Mouse (Mus musculus) liver, embryonic 11.5 days (tissue): ENCODE data around the gene Mcfd2. TPM values are rescaled to one million over a fixed set of nuclear protein-coding genes. Genes with fewer than 3 reads are reported as not detected.

Source experiments
- ATAC-seq: fragments of 200-750 bp; cut with Nextera tagmentation; replicated peaks from 2 replicates; pipeline ENCODE4 v1.8.0; 2017; ENCODE audit warnings: moderate number of reproducible peaks, mild to moderate bottlenecking, moderate TSS enrichment, moderate library complexity; ENCODE audit not compliant: low FRiP score
- DNase-seq: peaks from one replicate; pipeline ENCODE4 v3.0.0-alpha.2; 2017; ENCODE audit warnings: low spot score
- H3K27ac ChIP-seq: fragments of 300-500 bp; sonication (generic); 2 replicates; pipeline ENCODE4 v1.5.1; 2014; ENCODE audit warnings: mild to moderate bottlenecking, low read depth, low read length, control low read depth
- H3K27me3 ChIP-seq: fragments of 300-500 bp; sonication (generic); replicated peaks from 2 replicates; pipeline ENCODE4 v1.6.1; 2014; ENCODE audit warnings: low read length, mixed read lengths; ENCODE audit not compliant: control insufficient read depth, insufficient read depth
- H3K36me3 ChIP-seq: fragments of 300-500 bp; sonication (generic); 2 replicates; pipeline ENCODE4 v1.6.1; 2014; ENCODE audit warnings: mild to moderate bottlenecking, low read length, moderate library complexity, mixed read lengths; ENCODE audit not compliant: control insufficient read depth, insufficient read depth
- H3K4me1 ChIP-seq: fragments of 300-500 bp; sonication (generic); replicated peaks from 2 replicates; pipeline ENCODE4 v1.6.1; 2014; ENCODE audit warnings: low read length, mixed read lengths; ENCODE audit not compliant: control insufficient read depth, insufficient read depth
- H3K4me2 ChIP-seq: fragments of 300-500 bp; sonication (generic); 2 replicates; pipeline ENCODE4 v1.6.1; 2014; ENCODE audit warnings: mild to moderate bottlenecking, control low read depth, moderate library complexity
- H3K4me3 ChIP-seq: fragments of 300-500 bp; sonication (generic); 2 replicates; pipeline ENCODE4 v1.5.1; 2014; ENCODE audit warnings: low read depth, low read length, control low read depth
- H3K9ac ChIP-seq: fragments of 300-500 bp; sonication (generic); 2 replicates; pipeline ENCODE4 v1.6.1; 2014; ENCODE audit warnings: low read depth, low read length, control low read depth
- H3K9me3 ChIP-seq: fragments of 300-500 bp; sonication (generic); 2 replicates; pipeline ENCODE4 v1.6.1; 2016; ENCODE audit warnings: low read length, inconsistent platforms, mixed read lengths; ENCODE audit not compliant: control insufficient read depth
- whole genome bisulfite sequencing: fragments of 180-500 bp; shearing (Covaris S2); extraction: QIAGEN DNeasy Blood & Tissue Kit; methylation state at CpG from one replicate; pipeline ENCODE4 v1.1.7; 2014; 5-methylcytosine and 5-hydroxymethylcytosine counted together
- polyA plus RNA-seq: library from polyadenylated mRNA; unstranded; fragments of >200 nt; fragmentation: Nextera tagmentation; extraction: Ambion mirVana; gene quantifications from 2 replicates; pipeline ENCODE4 v1.2.1, GENCODE M21; 2014

Gene Mcfd2
- polyA plus RNA-seq, 1 experiment from 2014 or later: 71.9 TPM

GRCm38 (mm10) chr17:87285731-87286465 is 20.2 kb upstream of the Mcfd2 start:
- Histone ChIP-seq H3K27ac (no peak overlapping the region), H3K9ac (no peak overlapping the region), H3K36me3 (no peaks in the 10 kb centered on the region), H3K4me3 (no peak overlapping the region), H3K4me2 (no peak overlapping the region), H3K4me1 (peaks cover 14% of the 10 kb centered on the region), H3K27me3 (peaks cover 2% of the 10 kb centered on the region; the same call in 1 of the 2 replicates), H3K9me3 (no peaks in the 10 kb centered on the region)
- WGBS: 80% methylated on average over 23 of the region's 23 CpGs
- ATAC-seq: no peak
- DNase-seq: no peak

GRCm38 (mm10) chr17:87284482-87285040 is 18.8 kb upstream of the Mcfd2 start:
- no peak overlapping the region for H3K9ac ChIP-seq
- no peak for ATAC-seq
- H3K27me3 ChIP-seq: peaks cover 2% of the 10 kb centered on the region; the same call in 1 of the 2 replicates

GRCm38 (mm10) chr17:87283755-87284481 is 18.2 kb upstream of the Mcfd2 start:
- no peaks in the 10 kb centered on the region for H3K36me3 ChIP-seq
- peaks cover 14% of the 10 kb centered on the region for H3K4me1 ChIP-seq
- DNase-seq (peak; percentile 63), ATAC-seq (peak; percentile 21; the same call in 1 of the 2 replicates)
- peak overlapping the region; percentile 83 for H3K4me3 ChIP-seq
- no peaks in the 10 kb centered on the region for H3K9me3 ChIP-seq
- peaks cover 2% of the 10 kb centered on the region; the same call in 1 of the 2 replicates for H3K27me3 ChIP-seq
- no peak overlapping the region for H3K27ac ChIP-seq
- H3K4me2 ChIP-seq: peak overlapping the region; percentile 89
- peak overlapping the region; percentile 93 for H3K9ac ChIP-seq
- WGBS: 6% methylated on average over 21 of the region's 21 CpGs

More at GRCm38 (mm10) chr17:87284482-87285040, 18.8 kb upstream of the Mcfd2 start:
- peaks cover 14% of the 10 kb centered on the region for H3K4me1 ChIP-seq
- no peak for DNase-seq
- H3K36me3 ChIP-seq: no peaks in the 10 kb centered on the region
- H3K9me3 ChIP-seq: no peaks in the 10 kb centered on the region
- H3K4me2 ChIP-seq: peak overlapping the region; percentile 89
- 72% methylated on average over 7 of the region's 7 CpGs for WGBS
- H3K27ac ChIP-seq: no peak overlapping the region
- H3K4me3 ChIP-seq: peak overlapping the region; percentile 83

- peak; percentile 79 for DNase-seq
- Histone ChIP-seq H3K27ac (peak overlapping the region; percentile 94), H3K27me3 (peaks cover 2% of the 10 kb centered on the region; the same call in 1 of the 2 replicates), H3K9me3 (no peaks in the 10 kb centered on the region), H3K4me2 (peak overlapping the region; percentile 89), H3K4me3 (peak overlapping the region; percentile 83), H3K4me1 (peaks cover 14% of the 10 kb centered on the region), H3K9ac (peak overlapping the region; percentile 93), H3K36me3 (no peaks in the 10 kb centered on the region)
- under 1% methylated on average over 56 of the region's 56 CpGs for WGBS
- peak; percentile 57 for ATAC-seq
These were observed 17.5 kb upstream of the Mcfd2 start for GRCm38 (mm10) chr17:87283055-87283754.

- DNase-seq (peak; percentile 97), ATAC-seq (peak; percentile 94)
- H3K4me3 ChIP-seq: peak within 1 kb of the TSS; percentile 83
- no peaks in the 10 kb centered on the region for H3K9me3 ChIP-seq
- peaks cover 14% of the 10 kb centered on the region for H3K4me1 ChIP-seq
- peaks cover 2% of the 10 kb centered on the region; the same call in 1 of the 2 replicates for H3K27me3 ChIP-seq
- peak within 1 kb of the TSS; percentile 89 for H3K4me2 ChIP-seq
- no peaks in the 10 kb centered on the region for H3K36me3 ChIP-seq
- H3K27ac ChIP-seq: peak within 1 kb of the TSS; percentile 94
- peak within 1 kb of the TSS; percentile 93 for H3K9ac ChIP-seq
- under 1% methylated on average over 37 of the region's 38 CpGs for WGBS
These were observed 16.9 kb upstream of the Mcfd2 start, which contains the start of gene Ttc7 for GRCm38 (mm10) chr17:87282706-87283053. Gene Ttc7 (plus strand): TSS chr17:87282886.

- H3K9me3 ChIP-seq: no peaks in the 10 kb centered on the region
- peaks cover 2% of the 10 kb centered on the region; the same call in 1 of the 2 replicates for H3K27me3 ChIP-seq
- WGBS: under 1% methylated on average over 44 of the region's 44 CpGs
- peaks cover 14% of the 10 kb centered on the region for H3K4me1 ChIP-seq
- DNase-seq: peak; percentile 90
- H3K36me3 ChIP-seq: no peaks in the 10 kb centered on the region
- H3K27ac ChIP-seq: peak overlapping the region; percentile 94
- H3K4me3 ChIP-seq: peak overlapping the region; percentile 83
- peak overlapping the region; percentile 93 for H3K9ac ChIP-seq
- peak overlapping the region; percentile 89 for H3K4me2 ChIP-seq
- ATAC-seq: peak; percentile 85
These were observed 16.4 kb upstream of the Mcfd2 start for GRCm38 (mm10) chr17:87282007-87282705.

GRCm38 (mm10) chr17:87275363-87276341 is 9.9 kb upstream of the Mcfd2 start:
- H3K9me3 ChIP-seq: no peaks in the 10 kb centered on the region
- DNase-seq: no peak
- no peak overlapping the region for H3K4me2 ChIP-seq
- H3K9ac ChIP-seq: no peak overlapping the region
- no peaks in the 10 kb centered on the region for H3K4me1 ChIP-seq
- no peaks in the 10 kb centered on the region for H3K36me3 ChIP-seq
- no peak overlapping the region for H3K27ac ChIP-seq
- ATAC-seq: no peak
- 57% methylated on average over 15 of the region's 15 CpGs for WGBS
- H3K4me3 ChIP-seq: no peak overlapping the region
- H3K27me3 ChIP-seq: no peaks in the 10 kb centered on the region
